Mouse (Mus musculus) fibroblast of lung, adult 2 months (primary cell): ENCODE measurements around the gene Ush2a.

Source experiments
- DNase-seq: peaks from one replicate; pipeline ENCODE4 v3.0.0-alpha.2; 2011; ENCODE audit warnings: low read depth

Gene Ush2a

DNA sequence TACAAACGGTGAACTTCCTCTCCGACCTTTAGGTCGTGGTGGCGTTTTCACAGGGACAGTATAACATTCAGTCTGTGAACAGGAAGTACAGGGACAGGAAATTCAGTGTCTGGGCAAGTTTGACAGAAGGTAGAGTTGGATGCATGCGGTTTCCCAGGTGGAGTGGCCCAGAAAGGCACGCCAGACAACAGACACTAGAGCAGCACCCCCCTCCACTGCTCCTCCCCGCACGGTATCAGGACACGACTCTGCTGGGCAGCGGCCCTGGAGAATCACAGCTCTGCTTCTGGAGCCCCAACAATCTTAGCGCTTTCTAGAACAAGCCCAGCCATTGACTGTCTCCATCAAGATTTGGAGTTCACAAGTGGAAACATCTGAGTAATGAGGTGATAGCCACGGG lies 406.7 kb downstream of the Ush2a start:
- no peak for DNase-seq

DNA sequence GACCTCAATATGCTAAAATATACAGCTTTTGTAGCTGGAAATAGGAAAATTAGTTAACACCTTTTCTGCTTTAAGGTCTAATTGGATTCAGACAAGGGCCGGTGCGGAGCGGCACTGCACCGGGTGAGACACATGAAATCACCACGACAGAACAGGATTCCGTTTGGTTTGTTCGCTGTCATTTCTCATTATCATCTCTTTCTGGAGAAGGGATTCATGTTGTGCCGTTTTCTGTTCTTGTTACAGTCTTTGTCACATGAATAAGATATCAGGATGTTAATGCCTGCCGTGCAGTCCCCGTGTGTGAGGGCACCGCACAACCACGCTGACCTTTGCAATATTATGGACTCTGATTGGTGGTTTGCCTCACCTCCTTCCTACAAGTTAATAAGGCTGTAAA lies 411.0 kb downstream of the Ush2a start:
- no peak for DNase-seq

DNA sequence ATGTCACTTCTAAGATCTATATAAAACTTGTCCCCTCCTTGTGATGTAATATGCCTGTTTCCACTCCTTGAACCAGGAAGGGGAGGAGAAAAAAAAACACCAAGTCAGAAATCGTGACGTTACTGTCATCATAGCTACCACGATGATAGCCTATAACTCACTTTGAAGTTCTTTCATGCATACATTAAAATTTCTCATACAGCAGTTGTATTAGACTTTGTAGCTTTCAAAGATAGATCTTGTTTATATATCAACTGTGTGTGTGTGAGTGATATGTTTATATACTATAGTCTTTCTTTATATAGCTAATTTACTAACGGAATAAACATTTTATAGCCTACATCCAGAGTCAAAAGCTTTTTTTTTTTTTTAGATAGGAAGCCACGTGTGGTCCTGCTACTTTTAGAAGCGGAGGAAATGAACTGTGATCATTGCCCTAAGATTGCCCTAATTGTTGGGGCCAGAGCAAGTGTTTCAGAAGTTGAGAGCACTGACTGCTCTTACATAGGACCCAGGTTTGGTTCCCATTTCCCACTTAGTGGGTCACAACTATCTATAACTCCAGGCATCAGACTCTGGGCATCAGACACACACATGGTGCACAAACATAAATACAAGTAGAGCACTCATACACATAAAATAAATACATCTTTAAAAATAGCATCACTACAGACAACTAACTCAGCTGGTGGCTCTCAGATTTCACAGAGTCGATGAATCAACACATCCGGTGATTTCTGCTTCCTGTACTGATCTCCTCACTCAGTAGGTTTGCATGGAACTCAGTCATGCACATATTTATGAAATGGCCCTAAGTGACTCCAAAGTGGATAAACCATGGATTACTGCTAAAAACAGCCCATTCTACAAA lies 413.1 kb downstream of the Ush2a start:
- DNase-seq: no peak

GRCm38 (mm10) chr1:188675511-188675863 lies 413.7 kb downstream of the Ush2a start:
- DNase-seq: no peak

DNA sequence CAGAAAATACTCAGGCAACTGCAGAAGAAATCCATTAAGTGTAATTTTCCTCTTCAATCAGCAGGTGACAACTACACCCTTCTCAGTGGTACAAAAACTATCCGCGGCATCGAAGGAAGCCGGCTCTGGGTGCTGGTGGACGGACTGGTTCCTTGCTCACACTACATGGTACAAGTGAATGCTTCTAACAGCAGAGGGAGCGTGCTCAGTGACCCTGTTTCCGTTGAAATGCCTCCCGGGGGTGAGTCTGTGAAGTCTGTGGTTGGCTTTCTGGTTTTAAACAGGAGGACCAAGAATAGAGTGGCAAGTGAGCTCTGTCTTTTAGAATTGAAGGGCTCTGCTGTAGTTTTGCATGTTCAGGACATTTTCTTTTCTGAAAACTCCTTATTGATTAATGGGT lies 416.4 kb downstream of the Ush2a start:
- no peak for DNase-seq

- DNase-seq: no peak
Measured at GRCm38 (mm10) chr1:188686362-188686761, 424.5 kb downstream of the Ush2a start.

- no peak for DNase-seq
Measured at GRCm38 (mm10) chr1:188696295-188696694, 434.5 kb downstream of the Ush2a start.

- DNase-seq: no peak
Measured at GRCm38 (mm10) chr1:188708176-188708575, 446.4 kb downstream of the Ush2a start.

DNA sequence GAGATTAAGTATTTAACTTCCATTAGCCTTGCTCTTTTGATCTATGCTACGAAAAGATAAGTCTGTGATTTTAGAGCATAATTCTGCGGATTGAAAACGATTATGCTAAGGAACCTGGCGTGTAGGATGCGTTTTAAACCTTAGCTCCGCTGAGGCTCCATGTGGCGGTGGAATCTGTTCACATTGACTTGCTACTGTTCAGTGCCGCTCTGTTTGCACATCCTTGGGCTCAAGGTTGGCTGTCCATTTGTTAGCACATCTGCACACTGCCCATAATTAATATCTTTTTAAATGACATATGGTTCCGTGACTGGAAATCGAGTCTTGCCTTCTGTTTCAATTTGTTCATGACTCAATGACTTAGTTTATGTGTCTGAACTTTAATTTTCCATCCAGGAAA lies 446.9 kb downstream of the Ush2a start:
- no peak for DNase-seq

DNA sequence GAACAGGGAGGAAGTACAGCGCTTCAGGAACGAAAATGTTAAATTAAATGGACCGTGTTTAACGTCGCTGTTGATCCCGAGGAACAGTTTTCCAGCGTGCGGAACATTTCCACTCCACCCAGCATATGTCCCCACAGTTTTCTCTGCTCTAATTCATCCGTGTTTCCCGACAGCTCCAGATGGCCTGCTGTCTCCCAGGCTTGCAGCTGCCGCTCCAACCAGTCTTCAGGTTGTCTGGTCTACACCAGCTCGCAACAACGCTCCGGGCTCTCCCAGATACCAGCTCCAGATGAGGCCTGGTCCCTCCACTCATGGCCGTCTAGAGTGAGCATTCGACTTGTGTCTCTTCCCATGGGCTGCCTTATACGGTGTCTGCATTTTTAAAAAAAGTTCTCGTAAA lies 452.3 kb downstream of the Ush2a start:
- DNase-seq: no peak

GRCm38 (mm10) chr1:188714941-188715340 lies 453.1 kb downstream of the Ush2a start:
- no peak for DNase-seq

- no peak for DNase-seq
Measured at GRCm38 (mm10) chr1:188716886-188717285, 455.1 kb downstream of the Ush2a start.

GRCm38 (mm10) chr1:188725122-188725995 lies 463.5 kb downstream of the Ush2a start:
- no peak for DNase-seq

DNA sequence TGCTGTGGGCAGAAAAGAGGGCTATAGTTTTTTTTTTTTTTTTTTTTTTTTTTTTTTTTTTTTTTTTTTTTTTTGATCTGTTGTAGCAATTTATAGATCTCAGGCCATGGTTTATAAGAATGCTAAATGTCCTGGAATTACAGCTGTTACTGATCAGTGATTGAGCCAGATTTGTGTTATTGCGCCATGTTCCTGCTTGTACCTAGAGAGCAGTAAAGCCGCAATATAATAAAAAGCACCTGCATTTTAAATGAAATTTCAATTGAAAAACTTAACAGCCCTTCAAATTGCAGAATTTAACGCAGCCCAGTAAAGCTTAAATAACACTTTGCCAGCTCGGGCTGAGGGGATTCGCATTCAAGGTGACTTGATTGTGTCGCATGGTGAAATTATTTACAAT lies 465.1 kb downstream of the Ush2a start:
- DNase-seq: no peak

DNA sequence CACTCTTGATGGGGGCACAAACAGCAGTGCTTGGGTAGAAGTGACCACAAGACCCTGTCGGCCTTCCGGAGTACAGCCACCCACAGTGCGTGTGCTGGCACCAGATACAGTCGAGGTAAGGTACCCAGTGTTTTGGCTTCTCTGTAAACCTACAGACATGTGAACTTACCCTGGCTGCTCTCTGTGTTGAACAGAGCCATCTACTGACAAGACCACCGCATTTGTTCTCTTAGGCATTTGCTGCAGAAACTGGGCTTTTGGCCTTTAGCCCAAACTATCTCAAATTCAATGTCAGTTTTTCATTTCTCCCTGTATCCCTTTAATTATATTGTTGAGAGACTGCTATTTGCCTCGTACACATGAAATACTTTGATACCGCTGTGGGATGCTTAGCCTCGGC lies 466.8 kb downstream of the Ush2a start:
- no peak for DNase-seq

DNA sequence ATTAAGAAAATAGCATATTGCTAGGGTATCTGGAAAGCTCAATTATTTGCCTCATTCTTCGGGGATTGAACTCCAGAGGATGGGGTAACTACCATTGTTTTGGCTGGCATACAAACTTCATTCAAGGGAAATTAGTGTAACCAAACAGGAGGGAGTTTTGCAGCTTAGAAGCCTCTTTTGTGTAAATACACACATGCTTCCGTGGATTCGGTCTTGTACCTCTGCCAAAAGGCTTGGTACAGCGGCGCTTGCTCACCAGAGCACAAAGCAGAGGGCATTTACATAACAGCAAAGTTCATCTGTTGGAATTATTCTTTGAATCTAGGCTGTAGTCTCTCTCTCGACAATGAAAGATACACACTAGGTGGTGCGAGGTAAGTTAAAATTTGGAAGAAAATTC lies 467.4 kb downstream of the Ush2a start:
- DNase-seq: no peak

- DNase-seq: no peak
Measured at GRCm38 (mm10) chr1:188734741-188735266, 473.0 kb downstream of the Ush2a start.

GRCm38 (mm10) chr1:188742971-188743370 lies 481.1 kb downstream of the Ush2a start:
- DNase-seq: no peak

DNA sequence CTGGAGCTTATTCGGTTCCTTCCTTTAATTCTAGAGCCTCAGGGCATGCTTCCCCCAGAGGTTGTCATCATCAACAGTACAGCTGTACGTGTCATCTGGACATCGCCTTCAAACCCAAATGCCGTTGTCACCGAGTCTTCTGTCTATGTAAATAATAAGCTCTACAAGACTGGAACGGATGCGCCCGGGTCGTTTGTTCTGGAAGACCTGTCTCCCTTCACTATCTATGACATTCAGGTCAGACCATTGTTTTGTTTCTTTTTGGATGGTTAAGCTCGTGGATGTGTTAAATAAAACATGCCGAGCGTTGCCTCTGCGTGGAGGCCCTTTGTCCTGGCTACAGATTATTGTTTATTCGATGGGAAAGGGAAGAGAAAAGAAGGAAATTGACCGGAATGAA lies 493.2 kb downstream of the Ush2a start:
- DNase-seq: no peak

GRCm38 (mm10) chr1:188760515-188760914 lies 498.7 kb downstream of the Ush2a start:
- no peak for DNase-seq

DNA sequence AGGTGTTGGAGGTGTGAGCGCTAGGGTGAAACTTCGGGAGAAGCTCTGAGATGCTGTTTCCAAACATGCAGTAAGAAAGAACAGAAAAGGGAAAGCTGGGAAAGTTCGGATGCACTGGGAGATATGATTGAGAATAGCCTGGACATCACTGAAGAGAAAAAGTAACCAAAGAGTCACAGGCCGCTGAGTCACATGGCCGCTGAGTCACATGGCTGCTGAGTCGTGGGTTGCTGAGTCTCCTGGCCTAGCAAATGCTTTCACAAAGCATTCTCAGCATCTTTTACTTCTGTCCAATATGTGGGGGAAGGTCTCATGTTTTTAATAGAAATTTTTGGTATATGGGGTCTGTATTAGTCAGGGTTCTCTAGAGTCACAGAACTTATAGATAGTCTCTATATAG lies 500.6 kb downstream of the Ush2a start:
- no peak for DNase-seq

GRCm38 (mm10) chr1:188763761-188764160 lies 501.9 kb downstream of the Ush2a start:
- no peak for DNase-seq

DNA sequence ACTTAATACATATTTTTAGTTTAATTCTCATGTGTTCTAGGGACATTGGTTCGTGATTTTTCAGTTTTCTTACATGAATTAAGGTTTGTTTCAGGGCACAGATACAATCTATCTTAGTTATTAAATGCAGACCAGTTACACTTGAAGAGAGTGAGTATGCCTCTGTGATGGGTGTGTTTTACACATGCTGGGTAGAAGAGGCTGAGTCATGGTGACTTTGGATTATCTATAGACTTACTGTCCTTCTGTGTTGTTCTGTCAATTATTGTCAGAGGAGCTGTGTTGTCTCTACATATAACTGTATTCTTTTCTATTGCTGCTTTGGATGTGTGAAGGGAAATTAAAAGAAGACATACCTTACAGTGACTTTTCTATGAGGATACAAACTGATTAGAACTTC lies 509.0 kb downstream of the Ush2a start:
- no peak for DNase-seq
